Comparison of ENCODE assay signal across 23 mouse cellular contexts in the genomic region with DNA sequence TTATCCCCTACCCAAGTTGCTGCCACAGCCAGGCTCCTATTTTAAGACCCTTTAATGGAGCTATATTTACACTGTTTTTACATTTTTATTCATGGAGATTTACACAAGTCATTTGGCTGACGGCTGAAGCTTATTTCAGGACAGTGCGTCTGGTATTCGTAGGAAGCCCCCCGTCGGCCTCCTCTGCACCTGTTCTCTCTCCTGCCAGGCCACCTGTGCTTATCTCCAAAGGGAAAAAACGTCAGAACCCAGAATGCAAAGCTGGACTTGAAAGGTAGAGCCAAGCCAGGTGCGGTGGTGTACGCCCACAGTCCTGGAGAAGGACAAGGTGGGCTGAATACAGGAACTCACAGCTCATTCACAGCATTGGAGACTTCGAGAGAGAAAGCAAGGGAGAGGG. TPM values are rescaled to one million over a fixed set of nuclear protein-coding genes. Genes with fewer than 3 reads are reported as not detected.
DNase-seq lines count a peak whose midpoint lies in the region; ATAC-seq lines count a peak whose summit lies in the region.
"Had no signal": no experiment of that assay in that cellular context is flagged by ENCODE, and none has a peak within 500 bp of the region (broad histone marks: within the 10 kb centered on the region; RNA-seq: fewer than 3 reads in every experiment).

No protein-coding gene starts in this region.

- no peak overlapping the region for H3K4me3 ChIP-seq in embryonic facial prominence, embryonic 14.5 days (ENCODE audit: low read depth, low read length)
- no peak overlapping the region for H3K4me3 ChIP-seq in embryonic facial prominence, embryonic 10.5 days
- H3K4me3 ChIP-seq in heart, embryonic 10.5 days = no peak overlapping the region
- H3K4me3 ChIP-seq: embryonic facial prominence, embryonic 13.5 days had no signal

- H3K9ac ChIP-seq in embryonic facial prominence, embryonic 14.5 days (ENCODE audit: low read depth, low read length) = no peak overlapping the region
- H3K9ac ChIP-seq: embryonic facial prominence, embryonic 13.5 days had no signal

- H3K4me2 ChIP-seq in embryonic facial prominence, embryonic 14.5 days (ENCODE audit: low read depth, low read length) = no peak overlapping the region
- H3K4me2 ChIP-seq: embryonic facial prominence, embryonic 13.5 days had no signal

- no peaks in the 10 kb centered on the region for H3K36me3 ChIP-seq in embryonic facial prominence, embryonic 14.5 days (ENCODE audit: control insufficient read depth, insufficient read depth, low read length)
- no peaks in the 10 kb centered on the region for H3K36me3 ChIP-seq in embryonic facial prominence, embryonic 10.5 days (replicated peaks)
- H3K36me3 ChIP-seq in heart, embryonic 10.5 days = no peaks in the 10 kb centered on the region; the same call in 1 of the 2 replicates
- H3K36me3 ChIP-seq: embryonic facial prominence, embryonic 13.5 days; G1E had no signal

- H3K27ac ChIP-seq in embryonic facial prominence, embryonic 14.5 days (replicated peaks; ENCODE audit: low read depth, low read length) = no peak overlapping the region
- H3K27ac ChIP-seq in embryonic facial prominence, embryonic 10.5 days (replicated peaks) = no peak overlapping the region
- no peak overlapping the region for H3K27ac ChIP-seq in heart, embryonic 10.5 days
- H3K27ac ChIP-seq: embryonic facial prominence, embryonic 13.5 days had no signal

- H3K4me1 ChIP-seq in embryonic facial prominence, embryonic 14.5 days (ENCODE audit: control insufficient read depth, insufficient read depth, low read length) = no peaks in the 10 kb centered on the region
- H3K4me1 ChIP-seq in embryonic facial prominence, embryonic 10.5 days = peaks cover 5% of the 10 kb centered on the region
- H3K4me1 ChIP-seq in heart, embryonic 10.5 days = peaks cover 10% of the 10 kb centered on the region
- H3K4me1 ChIP-seq: embryonic facial prominence, embryonic 13.5 days had no signal

- DNase-seq in embryonic facial prominence, embryonic 14.5 days (ENCODE audit: low spot score) = peak; percentile 5
- DNase-seq in embryonic facial prominence, embryonic 10.5 days (ENCODE audit: low spot score) = no peak
- DNase-seq in heart, adult 11 months = peak; percentile 62
- DNase-seq in heart, embryonic 10.5 days (ENCODE audit: low spot score) = no peak
- DNase-seq in right cerebral cortex, postnatal 25 days = peak; percentile 30
- no peak for DNase-seq in right cerebral cortex, postnatal 14 days
- DNase-seq: adrenal gland, adult 8-10 months; adrenal gland, postnatal 14 days; adrenal gland, postnatal 36 days; B cell, adult 2 months; cerebellum, adult 11-12 months; cerebellum, adult 2 months; cerebellum, adult 9-10 months; cerebellum, postnatal 10 days; cerebellum, postnatal 25 days had no signal

- no peaks in the 10 kb centered on the region for H3K9me3 ChIP-seq in embryonic facial prominence, embryonic 14.5 days (ENCODE audit: control insufficient read depth, low read length)
- H3K9me3 ChIP-seq in embryonic facial prominence, embryonic 10.5 days = no peaks in the 10 kb centered on the region
- H3K9me3 ChIP-seq in heart, embryonic 10.5 days = no peaks in the 10 kb centered on the region
- H3K9me3 ChIP-seq: embryonic facial prominence, embryonic 13.5 days; G1E had no signal

- WGBS in embryonic facial prominence, embryonic 14.5 days = 72% methylated on average over 9 of the region's 9 CpGs
- WGBS in embryonic facial prominence, embryonic 10.5 days = 83% methylated on average over 9 of the region's 9 CpGs
- 74% methylated on average over 9 of the region's 9 CpGs for WGBS in heart, embryonic 10.5 days

- no peaks in the 10 kb centered on the region for H3K27me3 ChIP-seq in embryonic facial prominence, embryonic 14.5 days (replicated peaks; ENCODE audit: control insufficient read depth, insufficient read depth, low read length)
- peaks cover 4% of the 10 kb centered on the region; the same call in 1 of the 2 replicates for H3K27me3 ChIP-seq in embryonic facial prominence, embryonic 10.5 days (replicated peaks; ENCODE audit: low read depth, poor library complexity, severe bottlenecking)
- H3K27me3 ChIP-seq in heart, embryonic 10.5 days (ENCODE audit: insufficient read depth, poor library complexity, severe bottlenecking) = no peaks in the 10 kb centered on the region
- H3K27me3 ChIP-seq: CH12.LX; embryonic facial prominence, embryonic 13.5 days had no signal

- no peak for ATAC-seq in embryonic facial prominence, embryonic 14.5 days (ENCODE audit: low read depth)
- ATAC-seq: activated CD4-positive, CD25-positive, alpha-beta regulatory T cell, adult 4 months; CD4-positive, CD25-positive, alpha-beta regulatory T cell, adult 4 months; forebrain, embryonic 14.5 days; forebrain, embryonic 16.5 days; Patski had no signal

RNA-seq across cellular contexts. Expression of gene Map3k9, which starts 20.2 kb away (rescaled TPM):
- 1.1 and 1.5 TPM in 2 replicates for polyA plus RNA-seq in embryonic facial prominence, embryonic 14.5 days (2014; fragmentation: Nextera tagmentation; extraction: Ambion mirVana)
- 0.96 and 1.5 TPM in 2 replicates for polyA plus RNA-seq in embryonic facial prominence, embryonic 10.5 days (2016; fragmentation: Nextera tagmentation; extraction: Ambion mirVana)
- 0.21 and 0.59 TPM in 2 replicates for polyA plus RNA-seq in heart, embryonic 10.5 days (2016; fragmentation: Nextera tagmentation; extraction: Ambion mirVana)
- polyA plus RNA-seq: G1E had no signal

RNA-seq across cellular contexts. Expression of gene Pcnx, which starts 58.7 kb away (rescaled TPM):
- 16.7 and 20.0 TPM in 2 replicates for polyA plus RNA-seq in embryonic facial prominence, embryonic 14.5 days (2014; fragmentation: Nextera tagmentation; extraction: Ambion mirVana)
- 8.0 and 12.5 TPM in 2 replicates for polyA plus RNA-seq in embryonic facial prominence, embryonic 10.5 days (2016; fragmentation: Nextera tagmentation; extraction: Ambion mirVana)
- 9.8 and 13.1 TPM in 2 replicates for polyA plus RNA-seq in heart, embryonic 10.5 days (2016; fragmentation: Nextera tagmentation; extraction: Ambion mirVana)
- polyA plus RNA-seq: G1E had no signal

Comparison
In these comparisons a context has a peak if more than half of its experiments do, and no peak if none do; other contexts are left out.
1. DNase-seq: peak in embryonic facial prominence, embryonic 14.5 days (single experiment), heart, adult 11 months (single experiment) and right cerebral cortex, postnatal 25 days (single experiment); none in embryonic facial prominence, embryonic 10.5 days (single experiment), heart, embryonic 10.5 days (single experiment) and right cerebral cortex, postnatal 14 days (single experiment).